Mouse (Mus musculus) bone marrow macrophage, adult 2 months (primary cell): ENCODE data around the gene Gpc5. TPM values are rescaled to one million over a fixed set of nuclear protein-coding genes. Genes with fewer than 3 reads are reported as not detected.

Experiments
- H3K27ac ChIP-seq: 2 replicates; pipeline ENCODE4 v1.5.1; 2012; ENCODE audit warnings: low read depth, low read length; ENCODE audit not compliant: insufficient read depth
- H3K4me1 ChIP-seq: 2 replicates; pipeline ENCODE4 v1.6.1; 2012; ENCODE audit warnings: low read length; ENCODE audit not compliant: control insufficient read depth, insufficient read depth
- H3K4me3 ChIP-seq: 2 replicates; pipeline ENCODE4 v1.5.1; 2012; ENCODE audit warnings: mild to moderate bottlenecking, low read length, moderate library complexity; ENCODE audit not compliant: insufficient read depth
- CTCF ChIP-seq: IDR thresholded peaks from 2 replicates; pipeline ENCODE4 v1.5.1; 2012; ENCODE audit warnings: low read depth, mild to moderate bottlenecking, low read length, moderate library complexity
- POLR2A ChIP-seq: IDR thresholded peaks from 2 replicates; pipeline ENCODE4 v1.6.1; 2012; ENCODE audit warnings: mild to moderate bottlenecking, low read depth, low read length, borderline replicate concordance
- polyA plus RNA-seq: library from polyadenylated mRNA; stranded (reverse); fragments of >200 nt; gene quantifications from 2 replicates; pipeline ENCODE4 v1.2.4, GENCODE M21; 2012; ENCODE audit not compliant: missing spikeins, insufficient read depth, insufficient read length

The Gpc5 gene
- polyA plus RNA-seq, 1 experiment = not detected

DNA sequence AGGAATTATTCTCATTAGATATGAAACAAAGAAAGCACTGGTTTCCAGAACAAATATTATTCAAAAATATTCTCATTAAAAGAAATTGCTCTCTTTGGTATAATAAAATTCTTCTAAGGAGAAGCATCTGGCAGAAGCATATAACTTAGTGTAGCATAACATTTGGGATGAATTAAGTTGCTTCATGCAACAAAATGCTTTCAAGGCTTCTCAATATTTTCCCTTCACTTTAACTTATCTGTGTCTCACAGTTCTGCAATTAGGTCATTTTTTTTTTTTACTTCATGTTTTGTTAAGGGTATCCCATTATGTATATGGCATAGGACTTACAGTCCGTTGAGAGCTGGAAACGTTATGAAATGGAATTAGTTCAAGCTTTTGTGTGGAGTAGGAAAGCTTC is 250.6 kb downstream of the Gpc5 start:
- Histone ChIP-seq H3K27ac (no peak overlapping the region), H3K4me1 (no peaks in the 10 kb centered on the region), H3K4me3 (no peak overlapping the region)
- TF ChIP-seq POLR2A = no peak
- TF ChIP-seq CTCF = no peak

DNA sequence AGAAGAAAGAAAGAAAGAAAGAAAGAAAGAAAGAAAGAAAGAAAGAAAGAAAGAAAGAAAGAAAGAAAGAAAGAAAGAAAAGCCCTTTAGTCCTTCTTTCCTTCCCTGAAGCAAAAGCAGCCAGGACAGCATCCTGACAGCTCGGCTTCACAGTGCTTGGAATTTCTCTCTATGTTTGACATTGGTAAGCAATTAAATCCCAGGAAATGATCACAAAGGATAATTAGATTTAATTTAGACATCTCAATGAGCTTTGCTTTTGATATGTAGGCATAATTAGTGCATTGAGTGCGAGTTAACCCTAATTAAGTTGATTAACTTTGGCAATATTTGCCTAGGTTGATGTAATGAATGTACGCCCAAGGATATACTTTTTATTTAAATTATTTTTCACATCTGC is 257.4 kb downstream of the Gpc5 start:
- TF ChIP-seq CTCF = no peak
- TF ChIP-seq POLR2A = no peak
- Histone ChIP-seq H3K4me3 (no peak overlapping the region), H3K4me1 (no peaks in the 10 kb centered on the region), H3K27ac (no peak overlapping the region)

DNA sequence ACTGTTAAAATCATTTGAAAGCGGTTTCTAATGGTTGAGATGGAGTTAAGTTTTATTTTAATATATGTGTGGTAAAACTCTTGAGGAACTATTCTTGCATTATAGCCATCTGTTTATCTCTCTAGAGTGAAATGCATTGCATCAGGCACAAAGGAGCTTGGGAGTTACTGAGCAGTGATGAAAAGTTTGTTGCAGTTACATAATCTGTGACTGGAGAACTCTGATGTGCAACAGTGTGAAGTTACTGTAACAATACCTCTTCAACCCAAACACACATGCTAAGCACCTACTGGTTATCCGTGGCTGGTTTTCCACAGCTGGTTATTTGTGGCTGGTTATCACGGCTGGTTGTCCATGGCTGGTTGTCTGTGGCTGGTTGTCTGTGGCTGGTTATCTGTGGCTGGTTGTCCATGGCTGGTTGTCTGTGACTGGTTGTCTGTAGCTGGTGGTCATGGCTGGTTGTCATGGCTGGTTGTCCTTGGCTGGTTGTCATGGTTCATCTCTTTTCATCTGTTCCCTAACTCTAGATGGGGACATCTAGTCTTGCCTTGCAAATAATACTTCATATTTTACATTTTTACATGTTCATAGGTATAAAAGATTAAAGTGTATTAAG is 273.4 kb downstream of the Gpc5 start:
- no peaks in the 10 kb centered on the region for H3K4me1 ChIP-seq
- H3K27ac ChIP-seq = no peak overlapping the region
- H3K4me3 ChIP-seq = no peak overlapping the region
- TF ChIP-seq CTCF (no peak), POLR2A (no peak)

DNA sequence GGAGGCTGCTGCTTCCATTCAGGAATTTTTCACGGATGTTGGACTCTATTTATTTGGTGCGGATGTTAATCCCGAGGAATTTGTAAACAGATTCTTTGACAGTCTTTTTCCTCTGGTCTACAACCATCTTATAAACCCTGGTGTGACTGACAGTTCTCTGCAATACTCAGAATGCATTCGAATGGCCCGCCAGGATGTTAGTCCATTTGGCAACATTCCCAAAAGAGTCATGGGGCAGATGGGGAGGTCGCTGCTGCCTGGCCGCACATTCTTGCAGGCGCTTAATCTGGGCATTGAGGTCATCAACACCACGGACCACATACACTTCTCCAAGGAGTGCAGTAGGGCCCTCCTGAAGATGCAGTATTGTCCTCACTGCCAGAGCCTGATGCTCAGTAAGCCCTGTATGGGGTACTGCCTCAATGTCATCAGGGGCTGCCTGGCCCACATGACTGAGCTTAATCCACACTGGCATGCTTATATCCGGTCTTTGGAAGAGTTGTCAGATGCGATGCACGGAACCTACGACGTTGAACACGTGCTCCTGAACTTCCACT is 277.7 kb downstream of the Gpc5 start:
- TF ChIP-seq CTCF = no peak
- no peak for TF ChIP-seq POLR2A
- Histone ChIP-seq H3K27ac (no peak overlapping the region), H3K4me1 (no peaks in the 10 kb centered on the region), H3K4me3 (no peak overlapping the region)

DNA sequence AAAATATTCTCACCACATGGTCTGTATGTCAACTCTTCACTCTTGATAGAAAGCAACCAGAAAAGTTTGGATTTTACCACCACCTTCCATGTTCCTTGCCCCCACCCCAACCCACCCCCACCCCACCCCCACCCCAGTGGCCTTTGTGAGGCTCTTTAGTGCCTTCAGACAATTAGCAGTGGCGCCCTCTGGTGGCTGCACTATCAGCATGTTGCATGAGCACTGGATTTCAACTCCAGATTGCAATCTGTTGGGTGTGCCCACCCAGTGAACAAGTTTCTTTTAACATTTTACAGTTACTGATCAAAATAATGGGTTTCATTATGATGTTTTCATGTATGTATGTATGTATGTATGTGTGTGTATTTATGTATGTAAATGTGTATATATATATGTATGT is 279.1 kb downstream of the Gpc5 start:
- no peaks in the 10 kb centered on the region for H3K4me1 ChIP-seq
- no peak overlapping the region for H3K4me3 ChIP-seq
- TF ChIP-seq CTCF = peak; percentile 50
- no peak for TF ChIP-seq POLR2A
- no peak overlapping the region for H3K27ac ChIP-seq

DNA sequence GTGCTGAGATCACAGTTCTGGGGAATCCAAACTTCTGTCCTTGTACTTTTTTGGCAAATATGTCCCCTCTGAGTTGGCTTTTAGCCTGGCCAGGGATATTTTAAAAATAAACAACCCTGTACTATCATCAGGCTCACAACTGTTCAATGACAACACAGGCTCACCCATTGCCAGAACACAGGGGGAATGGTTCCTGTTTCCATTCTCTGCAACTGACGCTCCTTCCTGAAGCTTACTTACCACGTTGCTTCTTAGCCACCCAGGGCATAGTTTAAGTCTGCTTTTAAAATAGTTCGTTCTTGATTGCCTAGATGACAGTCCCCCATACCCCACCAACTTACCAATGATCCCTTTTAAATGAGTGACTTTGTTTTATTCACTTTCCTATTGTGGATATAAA is 299.8 kb downstream of the Gpc5 start:
- Histone ChIP-seq H3K27ac (no peak overlapping the region), H3K4me3 (no peak overlapping the region), H3K4me1 (no peaks in the 10 kb centered on the region)
- no peak for TF ChIP-seq CTCF
- no peak for TF ChIP-seq POLR2A

DNA sequence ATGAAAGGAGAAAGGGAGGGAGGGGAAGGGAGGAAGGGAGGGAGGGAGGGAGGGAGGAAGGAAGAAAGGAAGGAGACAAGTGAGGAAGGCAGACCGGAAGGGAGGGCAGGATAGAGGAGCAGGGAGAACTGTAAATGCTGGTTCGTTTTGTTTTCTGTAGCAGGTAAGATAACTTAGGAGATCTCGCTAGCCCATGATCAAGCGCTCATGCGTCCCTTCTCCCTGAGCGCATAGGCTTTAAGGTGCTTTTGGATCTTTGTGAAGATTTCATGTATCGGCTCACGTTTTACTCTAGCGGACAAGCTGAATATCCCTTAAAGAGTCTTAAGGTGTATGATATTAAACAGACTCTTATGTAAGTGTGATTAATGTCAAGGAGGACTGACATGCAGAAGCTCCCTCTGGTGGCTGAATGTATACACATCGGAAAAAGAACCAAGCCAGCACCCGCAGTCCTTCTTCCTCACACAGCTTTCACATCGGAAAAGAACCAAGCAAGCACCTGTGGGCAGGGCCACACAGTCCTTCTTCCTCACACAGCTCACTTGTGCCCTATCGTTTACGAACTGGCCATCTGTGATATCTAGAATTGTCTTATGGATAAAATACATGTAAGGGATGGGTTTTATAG is 301.0 kb downstream of the Gpc5 start:
- no peak overlapping the region for H3K4me3 ChIP-seq
- TF ChIP-seq CTCF (no peak), POLR2A (no peak)
- H3K27ac ChIP-seq = no peak overlapping the region
- H3K4me1 ChIP-seq = no peaks in the 10 kb centered on the region

DNA sequence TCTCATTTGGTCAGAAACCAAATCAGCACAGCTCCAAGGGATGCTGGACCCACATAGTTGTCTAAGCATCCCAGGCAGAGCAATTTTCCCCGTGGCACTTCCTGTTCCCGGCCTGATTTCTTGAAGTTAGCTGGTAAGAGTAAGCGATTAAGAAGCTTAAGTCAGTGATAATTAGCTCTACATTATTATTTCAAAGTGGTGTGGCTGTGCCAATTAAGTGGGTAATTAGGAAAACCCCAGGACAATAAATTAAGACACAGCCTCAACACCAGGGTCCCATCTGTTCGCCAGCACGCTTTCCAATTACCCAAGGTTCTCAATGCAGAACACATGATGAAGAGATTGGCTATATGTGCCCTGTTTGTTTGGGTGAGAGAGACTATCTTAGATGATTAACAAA is 314.6 kb downstream of the Gpc5 start:
- Histone ChIP-seq H3K4me1 (no peaks in the 10 kb centered on the region), H3K4me3 (no peak overlapping the region), H3K27ac (no peak overlapping the region)
- TF ChIP-seq CTCF = no peak
- no peak for TF ChIP-seq POLR2A

DNA sequence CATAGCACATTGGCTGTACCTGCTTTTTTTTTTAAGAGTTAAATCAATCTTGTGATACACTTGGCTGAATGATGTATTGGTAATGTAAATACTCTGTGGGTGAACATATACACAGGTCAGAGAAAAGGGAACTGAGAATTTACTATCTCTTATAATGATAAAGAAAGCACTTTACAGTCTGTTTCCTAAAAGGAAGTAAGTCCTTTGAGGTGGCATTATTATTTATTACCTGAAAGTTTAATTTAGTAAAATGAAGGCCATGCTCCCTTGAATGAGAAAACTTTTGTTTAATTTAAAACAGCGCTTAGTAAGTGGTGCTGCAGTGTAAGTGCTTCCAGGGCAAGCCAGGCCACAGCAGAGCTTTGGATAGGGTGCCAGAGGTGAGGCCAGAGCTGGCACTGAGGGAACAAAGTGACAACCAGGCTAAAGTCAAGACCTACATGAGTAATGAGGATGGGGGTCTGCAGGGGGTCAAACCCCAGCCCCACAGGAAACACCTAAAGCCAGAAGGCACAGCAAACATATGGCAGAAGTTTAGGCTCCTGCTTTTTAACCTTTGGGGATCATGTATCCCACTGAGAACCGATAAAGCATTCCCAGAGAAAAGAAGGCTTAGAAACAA is 315.4 kb downstream of the Gpc5 start:
- H3K4me3 ChIP-seq = no peak overlapping the region
- H3K27ac ChIP-seq = no peak overlapping the region
- no peaks in the 10 kb centered on the region for H3K4me1 ChIP-seq
- TF ChIP-seq CTCF = no peak
- no peak for TF ChIP-seq POLR2A

DNA sequence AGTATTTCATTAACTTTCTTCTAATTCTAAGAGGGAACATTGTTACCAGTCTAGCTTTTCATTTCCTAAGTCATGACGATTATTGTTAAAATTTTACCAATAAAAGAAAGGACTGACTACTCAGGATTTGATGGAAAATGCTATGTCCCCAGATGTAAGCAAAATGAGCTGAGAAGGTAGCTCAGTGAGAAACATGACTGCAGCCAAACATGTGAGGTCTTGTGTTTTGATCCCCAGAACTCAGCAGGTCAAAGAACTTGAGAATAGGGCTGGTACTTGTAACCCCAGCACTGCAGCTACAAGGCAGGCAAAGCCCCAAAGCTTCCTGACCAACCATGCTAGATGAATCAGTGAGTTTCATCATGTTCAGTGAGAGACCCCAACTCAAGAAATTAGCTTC is 318.9 kb downstream of the Gpc5 start:
- Histone ChIP-seq H3K27ac (no peak overlapping the region), H3K4me3 (no peak overlapping the region), H3K4me1 (no peaks in the 10 kb centered on the region)
- TF ChIP-seq CTCF (no peak), POLR2A (no peak)
